Mouse (Mus musculus): ENCODE measurements around the gene Hdac10. TPM values are rescaled to one million over a fixed set of nuclear protein-coding genes. Genes with fewer than 3 reads are reported as not detected.

Gene Hdac10
- polyA plus RNA-seq (2015; fragmentation: Nextera tagmentation; extraction: Ambion mirVana), result 16.4 and 19.7 TPM in 2 replicates

DNA sequence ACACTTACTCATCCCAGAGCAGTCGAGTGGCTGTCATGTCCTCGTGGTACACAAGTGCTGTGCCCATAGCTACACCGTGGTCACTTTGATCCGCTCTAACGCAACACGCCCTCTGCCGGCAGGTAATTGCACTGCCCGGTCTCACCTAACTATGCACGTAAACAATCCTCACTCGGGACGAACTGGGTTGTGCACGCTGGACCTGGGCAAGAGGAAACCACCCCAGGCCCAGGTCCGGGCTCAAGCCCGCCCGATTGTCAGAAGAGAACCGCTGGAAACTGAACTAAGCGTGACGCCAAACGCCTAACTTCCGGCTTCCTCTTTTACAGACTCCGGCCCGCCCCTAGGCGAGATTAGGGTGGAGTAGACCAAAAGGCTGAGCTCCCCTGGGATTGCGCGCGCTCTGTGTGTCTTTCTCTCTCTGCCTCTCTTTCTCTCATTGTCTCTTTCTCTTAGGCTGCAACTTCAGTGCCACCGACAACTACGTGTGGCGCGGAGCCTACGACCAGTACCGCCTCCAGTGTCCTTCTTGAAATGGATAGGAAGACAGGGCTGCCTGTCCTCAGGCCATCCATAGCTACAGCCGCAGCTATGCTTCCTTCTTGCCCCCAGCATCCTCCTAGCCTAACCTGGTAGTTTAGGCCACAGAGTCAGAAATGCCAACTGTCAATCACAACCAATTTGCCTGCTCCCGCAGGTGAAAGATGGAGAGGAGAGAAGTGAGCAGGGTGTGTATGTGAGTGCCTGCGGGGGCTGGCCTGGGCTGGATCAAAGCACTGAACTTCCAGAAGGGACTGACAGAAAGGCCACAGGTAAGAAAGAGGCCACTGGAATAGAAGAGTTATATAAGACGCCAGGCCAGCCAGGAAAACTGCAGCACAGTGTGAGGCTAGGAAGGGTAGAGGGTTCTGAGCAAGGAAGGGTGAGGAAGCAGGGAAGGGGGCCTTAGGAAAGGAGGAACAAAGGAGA is at the start of gene Hdac10:
Gene Hdac10 (minus strand): TSS at position 319 of the 969 bp plus-strand sequence.
- H3K4me3 ChIP-seq (ENCODE audit: low read length), result peak within 1 kb of the TSS; percentile 74
- H3K4me1 ChIP-seq (ENCODE audit: control insufficient read depth, insufficient read depth, low read length), result peaks cover 14% of the 10 kb centered on the region
- H3K27ac ChIP-seq (ENCODE audit: low read length), result peak within 1 kb of the TSS; percentile 84
- ATAC-seq (replicated peaks; ENCODE audit: extremely low read depth, insufficient read depth, low FRiP score), result peak; percentile 86
- H3K4me2 ChIP-seq (ENCODE audit: low read depth, low read length), result peak within 1 kb of the TSS; percentile 89
- 2% methylated on average over 36 of the region's 36 CpGs for WGBS
- peak within 1 kb of the TSS; percentile 80 for H3K9ac ChIP-seq (ENCODE audit: low read length)
- H3K36me3 ChIP-seq (ENCODE audit: control insufficient read depth, insufficient read depth), result peaks cover 3% of the 10 kb centered on the region; the same call in 1 of the 2 replicates
- H3K27me3 ChIP-seq (ENCODE audit: control insufficient read depth, insufficient read depth, low read length), result no peaks in the 10 kb centered on the region
- H3K9me3 ChIP-seq (replicated peaks; ENCODE audit: control insufficient read depth, low read length), result no peaks in the 10 kb centered on the region

GRCm38 (mm10) chr15:89177576-89178259 is 49.2 kb upstream of the Hdac10 start:
- 61% methylated on average over 4 of the region's 4 CpGs for WGBS
- H3K27me3 ChIP-seq (ENCODE audit: control insufficient read depth, insufficient read depth, low read length), result no peaks in the 10 kb centered on the region
- peaks cover 83% of the 10 kb centered on the region for H3K4me1 ChIP-seq (ENCODE audit: control insufficient read depth, insufficient read depth, low read length)
- peak overlapping the region; percentile 97 for H3K27ac ChIP-seq (ENCODE audit: low read length)
- H3K4me2 ChIP-seq (ENCODE audit: low read depth, low read length), result peak overlapping the region; percentile 72
- no peak for ATAC-seq (replicated peaks; ENCODE audit: extremely low read depth, insufficient read depth, low FRiP score)
- peak overlapping the region; percentile 81; the same call in 1 of the 2 replicates for H3K4me3 ChIP-seq (ENCODE audit: low read length)
- H3K9ac ChIP-seq (ENCODE audit: low read length), result peak overlapping the region; percentile 90
- H3K36me3 ChIP-seq (ENCODE audit: control insufficient read depth, insufficient read depth), result no peaks in the 10 kb centered on the region
- H3K9me3 ChIP-seq (replicated peaks; ENCODE audit: control insufficient read depth, low read length), result no peaks in the 10 kb centered on the region

DNA sequence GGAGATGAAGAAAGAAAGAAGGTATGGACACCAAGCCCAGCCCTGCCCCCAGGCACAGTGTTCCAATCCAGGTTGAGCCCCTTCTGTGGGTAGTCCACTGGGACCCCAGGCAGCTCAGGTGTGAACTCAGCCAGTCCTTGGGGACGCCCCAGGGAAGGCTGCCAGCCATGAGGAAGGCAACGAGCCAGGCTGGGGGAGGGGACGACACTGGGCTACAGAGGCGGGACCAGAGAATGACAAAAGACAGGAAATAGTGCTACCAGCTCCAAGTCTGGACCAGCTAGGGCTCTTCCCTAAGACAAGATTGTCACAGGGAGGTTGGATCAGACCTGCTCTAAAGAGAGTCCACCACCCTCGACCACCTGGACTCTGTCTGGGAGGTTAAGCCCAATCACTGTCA is 48.6 kb upstream of the Hdac10 start:
- Histone ChIP-seq H3K4me1 (ENCODE audit: control insufficient read depth, insufficient read depth, low read length) (peaks cover 84% of the 10 kb centered on the region), H3K4me3 (ENCODE audit: low read length) (no peak overlapping the region), H3K9me3 (replicated peaks; ENCODE audit: control insufficient read depth, low read length) (no peaks in the 10 kb centered on the region), H3K36me3 (ENCODE audit: control insufficient read depth, insufficient read depth) (no peaks in the 10 kb centered on the region), H3K27ac (ENCODE audit: low read length) (peak overlapping the region; percentile 97), H3K9ac (ENCODE audit: low read length) (peak overlapping the region; percentile 67), H3K4me2 (ENCODE audit: low read depth, low read length) (peak overlapping the region; percentile 72), H3K27me3 (ENCODE audit: control insufficient read depth, insufficient read depth, low read length) (no peaks in the 10 kb centered on the region)
- WGBS, result 2% methylated on average over 5 of the region's 5 CpGs
- ATAC-seq (replicated peaks; ENCODE audit: extremely low read depth, insufficient read depth, low FRiP score), result peak; percentile 17

DNA sequence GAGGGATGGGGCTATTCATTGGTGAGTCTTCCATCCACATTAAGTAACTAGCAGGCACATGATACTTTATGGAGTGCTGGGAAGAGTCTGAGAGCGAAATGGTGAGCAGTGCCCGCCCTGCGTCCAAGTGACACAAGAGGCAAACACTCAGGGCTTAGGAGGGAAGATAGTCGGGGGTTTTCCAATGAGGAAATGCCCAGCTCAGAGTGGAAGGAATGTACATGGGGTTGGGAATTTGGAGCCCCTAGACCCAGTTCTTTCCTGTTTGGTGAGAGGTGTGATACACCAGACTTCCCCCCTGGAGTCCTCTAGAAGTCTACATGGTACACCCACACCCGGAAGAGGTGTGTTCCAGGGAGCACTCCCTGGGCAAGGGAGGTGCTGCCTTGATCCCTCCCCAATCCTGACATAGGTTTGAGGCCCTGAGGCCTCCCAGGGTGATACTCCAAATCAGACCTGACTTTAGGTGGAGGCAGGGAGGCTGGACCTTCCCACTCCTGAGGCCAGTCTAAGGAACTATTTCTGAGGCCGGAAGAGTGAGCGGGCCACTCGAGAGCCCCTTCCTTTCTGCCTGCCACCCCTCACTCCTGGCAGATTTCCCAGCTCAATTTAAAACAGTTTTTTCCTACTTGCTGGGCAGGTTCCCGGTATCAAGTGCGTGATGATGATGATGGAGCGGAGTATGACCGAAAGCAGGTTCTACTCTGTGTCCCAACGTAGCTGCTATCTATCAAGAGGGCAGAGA is 47.1 kb upstream of the Hdac10 start:
- no peaks in the 10 kb centered on the region for H3K36me3 ChIP-seq (ENCODE audit: control insufficient read depth, insufficient read depth)
- H3K9ac ChIP-seq (ENCODE audit: low read length), result 0 out of 2 replicates have a peak overlapping the region, but pooled peaks have one; percentile 32
- H3K9me3 ChIP-seq (replicated peaks; ENCODE audit: control insufficient read depth, low read length), result no peaks in the 10 kb centered on the region
- peaks cover 85% of the 10 kb centered on the region for H3K4me1 ChIP-seq (ENCODE audit: control insufficient read depth, insufficient read depth, low read length)
- H3K4me3 ChIP-seq (ENCODE audit: low read length), result no peak overlapping the region
- H3K27me3 ChIP-seq (ENCODE audit: control insufficient read depth, insufficient read depth, low read length), result no peaks in the 10 kb centered on the region
- 54% methylated on average over 13 of the region's 13 CpGs for WGBS
- H3K27ac ChIP-seq (ENCODE audit: low read length), result peak overlapping the region; percentile 41
- H3K4me2 ChIP-seq (ENCODE audit: low read depth, low read length), result no peak overlapping the region
- ATAC-seq (replicated peaks; ENCODE audit: extremely low read depth, insufficient read depth, low FRiP score), result no peak

GRCm38 (mm10) chr15:89174889-89175339 is 46.4 kb upstream of the Hdac10 start:
- Histone ChIP-seq H3K4me2 (ENCODE audit: low read depth, low read length) (no peak overlapping the region), H3K4me3 (ENCODE audit: low read length) (no peak overlapping the region), H3K9ac (ENCODE audit: low read length) (no peak overlapping the region), H3K9me3 (replicated peaks; ENCODE audit: control insufficient read depth, low read length) (no peaks in the 10 kb centered on the region), H3K27me3 (ENCODE audit: control insufficient read depth, insufficient read depth, low read length) (no peaks in the 10 kb centered on the region), H3K36me3 (ENCODE audit: control insufficient read depth, insufficient read depth) (no peaks in the 10 kb centered on the region), H3K4me1 (ENCODE audit: control insufficient read depth, insufficient read depth, low read length) (peaks cover 92% of the 10 kb centered on the region), H3K27ac (ENCODE audit: low read length) (peak overlapping the region; percentile 41)
- no peak for ATAC-seq (replicated peaks; ENCODE audit: extremely low read depth, insufficient read depth, low FRiP score)
- 47% methylated on average over 11 of the region's 11 CpGs for WGBS

DNA sequence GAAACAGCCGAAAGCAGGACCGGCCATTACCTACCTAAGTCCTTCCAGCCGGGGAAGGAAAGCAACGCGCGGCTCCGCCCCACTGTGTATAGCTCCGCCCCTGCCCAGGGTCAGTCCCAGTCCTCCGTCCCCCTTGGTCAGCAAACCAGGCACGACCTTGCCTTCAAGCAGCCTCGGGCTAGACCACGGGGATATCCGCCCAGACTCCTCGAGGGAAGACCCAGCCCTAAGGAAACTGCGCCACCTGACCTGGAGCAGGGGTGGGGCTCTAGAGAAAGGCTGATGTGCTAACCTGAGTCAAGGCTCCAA is 45.4 kb upstream of the Hdac10 start:
- Histone ChIP-seq H3K27ac (ENCODE audit: low read length) (no peak overlapping the region), H3K27me3 (ENCODE audit: control insufficient read depth, insufficient read depth, low read length) (no peaks in the 10 kb centered on the region), H3K9ac (ENCODE audit: low read length) (peak overlapping the region; percentile 87), H3K4me3 (ENCODE audit: low read length) (peak overlapping the region; percentile 74), H3K4me2 (ENCODE audit: low read depth, low read length) (peak overlapping the region; percentile 100), H3K4me1 (ENCODE audit: control insufficient read depth, insufficient read depth, low read length) (peaks cover 96% of the 10 kb centered on the region), H3K9me3 (replicated peaks; ENCODE audit: control insufficient read depth, low read length) (no peaks in the 10 kb centered on the region), H3K36me3 (ENCODE audit: control insufficient read depth, insufficient read depth) (no peaks in the 10 kb centered on the region)
- WGBS, result 4% methylated on average over 15 of the region's 15 CpGs
- no peak for ATAC-seq (replicated peaks; ENCODE audit: extremely low read depth, insufficient read depth, low FRiP score)

DNA sequence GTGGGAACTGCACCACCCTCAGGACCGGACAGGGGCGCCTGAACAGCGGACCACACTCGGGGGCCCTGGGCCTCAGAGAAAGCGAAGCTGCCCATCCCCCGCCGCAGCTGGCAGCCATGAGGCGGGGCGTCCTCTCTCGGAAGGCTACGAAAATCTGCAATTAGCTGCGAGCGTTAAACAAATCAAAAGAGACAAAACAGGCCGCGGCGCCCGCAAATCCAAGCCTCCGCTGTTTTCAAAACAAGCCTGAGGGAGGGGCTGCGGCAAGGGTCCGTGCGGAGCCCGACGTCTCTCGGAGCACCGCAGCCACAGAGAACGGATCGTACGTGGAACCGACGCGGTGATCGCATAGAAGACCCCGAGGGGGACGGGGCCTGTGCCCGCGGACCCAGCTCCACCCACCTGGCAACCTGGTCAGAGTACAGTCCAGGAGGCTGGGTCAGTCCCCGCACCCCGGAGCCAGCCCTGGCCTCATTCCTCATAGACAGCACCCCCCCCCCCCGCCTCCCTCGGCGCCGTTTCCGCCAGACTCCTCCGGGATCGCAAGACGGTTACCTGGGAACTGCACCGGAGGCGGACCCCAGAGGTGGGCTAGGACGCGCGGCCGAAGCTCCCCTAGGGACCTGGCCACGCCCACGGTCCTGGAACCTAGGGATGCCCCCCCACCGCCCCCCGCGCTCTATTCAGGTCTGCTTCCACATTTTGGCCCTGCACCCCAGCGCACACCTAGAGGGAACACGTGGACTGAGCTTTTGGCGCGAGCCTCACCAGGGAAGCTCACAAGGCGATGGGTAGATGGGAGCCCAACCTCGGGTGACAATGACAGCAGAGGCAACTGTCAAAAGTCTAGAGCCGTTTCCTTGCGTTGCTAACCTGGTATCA is 44.8 kb upstream of the Hdac10 start:
- H3K4me1 ChIP-seq (ENCODE audit: control insufficient read depth, insufficient read depth, low read length), result peaks cover 96% of the 10 kb centered on the region
- H3K27me3 ChIP-seq (ENCODE audit: control insufficient read depth, insufficient read depth, low read length), result no peaks in the 10 kb centered on the region
- no peaks in the 10 kb centered on the region for H3K9me3 ChIP-seq (replicated peaks; ENCODE audit: control insufficient read depth, low read length)
- peaks cover under 1% of the 10 kb centered on the region for H3K36me3 ChIP-seq (ENCODE audit: control insufficient read depth, insufficient read depth)
- ATAC-seq (replicated peaks; ENCODE audit: extremely low read depth, insufficient read depth, low FRiP score), result no peak
- peak overlapping the region; percentile 87 for H3K9ac ChIP-seq (ENCODE audit: low read length)
- peak overlapping the region; percentile 100 for H3K4me2 ChIP-seq (ENCODE audit: low read depth, low read length)
- peak overlapping the region; percentile 68 for H3K27ac ChIP-seq (ENCODE audit: low read length)
- WGBS, result under 1% methylated on average over 64 of the region's 65 CpGs
- H3K4me3 ChIP-seq (ENCODE audit: low read length), result peak overlapping the region; percentile 74
